Mouse (Mus musculus) neural tube, embryonic 11.5 days (tissue): ENCODE data around the gene Gm10130. TPM values are rescaled to one million over a fixed set of nuclear protein-coding genes. Genes with fewer than 3 reads are reported as not detected.
A peak's percentile ranks its signal among the peaks of the same experiment; 100 is the strongest.
"Not testable (repeated sequence)": the region's sequence is repeated elsewhere in the genome, so short reads cannot be mapped to it uniquely, and the experiment has no call there.

Experiments
- ATAC-seq: fragments of 200-750 bp; cut with Nextera tagmentation; 2 replicates; pipeline ENCODE4 v1.8.0; 2017; ENCODE audit warnings: moderate number of reproducible peaks, mild to moderate bottlenecking, moderate TSS enrichment, moderate library complexity; ENCODE audit not compliant: insufficient read depth, low FRiP score, low TSS enrichment
- DNase-seq: peaks from one replicate; pipeline ENCODE4 v3.0.0-alpha.2; 2015; ENCODE audit warnings: low spot score
- H3K27ac ChIP-seq: fragments of 300-500 bp; sonication (generic); 2 replicates; pipeline ENCODE4 v1.5.1; 2014; ENCODE audit warnings: low read depth, mild to moderate bottlenecking, low read length
- H3K27me3 ChIP-seq: fragments of 300-500 bp; sonication (generic); 2 replicates; pipeline ENCODE4 v1.6.1; 2014; ENCODE audit warnings: mild to moderate bottlenecking, low read length, mixed read lengths; ENCODE audit not compliant: control insufficient read depth, insufficient read depth
- H3K36me3 ChIP-seq: fragments of 300-500 bp; sonication (generic); 2 replicates; pipeline ENCODE4 v1.6.1; 2014; ENCODE audit warnings: mild to moderate bottlenecking, low read length, moderate library complexity, mixed read lengths; ENCODE audit not compliant: control insufficient read depth, insufficient read depth
- H3K4me1 ChIP-seq: fragments of 300-500 bp; sonication (generic); 2 replicates; pipeline ENCODE4 v1.6.1; 2014; ENCODE audit warnings: low read length, mixed read lengths; ENCODE audit not compliant: control insufficient read depth, insufficient read depth
- H3K4me2 ChIP-seq: fragments of 300-500 bp; sonication (generic); 2 replicates; pipeline ENCODE4 v1.6.1; 2014; ENCODE audit warnings: low read depth, mild to moderate bottlenecking, moderate library complexity
- H3K4me3 ChIP-seq: fragments of 300-500 bp; sonication (generic); 2 replicates; pipeline ENCODE4 v1.5.1; 2014; ENCODE audit warnings: low read depth, low read length
- H3K9ac ChIP-seq: fragments of 300-500 bp; sonication (generic); 2 replicates; pipeline ENCODE4 v1.6.1; 2014; ENCODE audit warnings: mild to moderate bottlenecking, low read length
- H3K9me3 ChIP-seq: fragments of 300-500 bp; sonication (generic); 2 replicates; pipeline ENCODE4 v1.6.1; 2016; ENCODE audit warnings: low read length; ENCODE audit not compliant: control insufficient read depth
- WGBS: fragments of 180-500 bp; shearing (Covaris S2); extraction: QIAGEN DNeasy Blood & Tissue Kit; methylation state at CpG from one replicate; pipeline ENCODE4 v1.1.7; 2014; 5-methylcytosine and 5-hydroxymethylcytosine counted together
- polyA plus RNA-seq: library from polyadenylated mRNA; unstranded; fragments of >200 nt; fragmentation: Nextera tagmentation; extraction: Ambion mirVana; gene quantifications from 2 replicates; pipeline ENCODE4 v1.2.1, GENCODE M21; 2014

Gene Gm10130
- polyA plus RNA-seq, 1 experiment from 2014 or later, result 1.4 TPM

DNA sequence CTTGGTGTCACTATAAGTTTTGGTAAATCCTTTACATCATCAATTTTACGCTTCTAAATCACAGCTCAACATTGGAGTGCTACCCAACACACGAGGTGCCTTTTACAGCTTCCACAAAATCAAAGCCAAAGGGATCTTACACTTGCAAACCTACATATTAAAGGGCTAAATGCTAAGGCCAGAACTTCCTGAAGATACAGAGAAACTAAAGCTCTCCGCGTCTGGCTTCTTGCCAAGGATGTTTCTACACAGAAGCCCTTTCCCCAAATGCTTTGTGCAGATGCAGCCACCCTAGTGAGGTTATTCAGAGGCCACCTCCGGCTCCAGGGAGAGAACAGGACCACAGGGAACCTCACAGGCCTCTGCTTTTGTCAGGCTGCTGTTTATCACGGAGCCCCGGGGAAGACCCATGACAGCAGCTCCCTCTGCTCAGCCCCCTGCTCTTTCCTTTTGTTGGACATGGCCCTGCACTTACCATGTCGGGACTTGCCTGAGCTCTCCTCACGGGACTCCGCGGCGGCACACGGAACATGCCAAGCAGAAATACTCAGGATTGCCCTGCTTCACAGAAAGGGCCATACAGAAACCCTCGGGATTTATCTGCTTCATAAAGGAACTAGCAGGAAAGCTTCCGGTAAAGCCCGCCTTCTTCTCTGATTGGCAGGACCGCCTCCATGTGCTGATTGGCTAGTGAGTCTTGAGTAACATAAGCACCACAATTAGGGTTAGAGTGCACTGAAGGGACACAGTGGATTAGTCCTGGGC is 38.8 kb downstream of the Gm10130 start, which contains the start of gene 3300002I08Rik:
TSS of gene 3300002I08Rik (minus strand) at position 653 of the 765 bp plus-strand sequence.
- Histone ChIP-seq H3K9ac (peak within 1 kb of the TSS; percentile 73), H3K4me3 (peak within 1 kb of the TSS; percentile 50), H3K4me2 (peak within 1 kb of the TSS; percentile 38), H3K27ac (peak within 1 kb of the TSS; percentile 85)
- DNase-seq, result peak; percentile 88
- ATAC-seq, result peak; percentile 98
- H3K4me1 ChIP-seq, H3K27me3 ChIP-seq, H3K36me3 ChIP-seq, H3K9me3 ChIP-seq: not testable (repeated sequence)
- under 1% methylated on average over 15 of the region's 17 CpGs for WGBS

DNA sequence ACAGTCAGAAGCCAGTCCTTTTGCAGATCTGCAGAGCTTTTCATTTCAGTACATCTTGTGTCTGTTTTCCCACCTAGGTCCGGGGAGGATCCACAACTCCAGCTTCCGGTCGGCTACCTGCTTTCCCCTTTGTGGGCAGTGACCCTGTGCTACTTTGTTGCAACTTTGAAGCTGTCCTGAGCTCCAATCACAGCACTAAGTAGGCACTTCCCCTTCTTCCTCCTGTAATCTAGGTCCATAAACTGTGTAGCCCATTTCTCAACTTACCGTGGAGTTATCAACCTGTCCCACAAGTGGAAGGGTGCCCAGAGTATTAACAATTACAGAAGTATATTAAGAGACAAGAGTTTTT is 39.4 kb downstream of the Gm10130 start:
- WGBS, result 5% methylated on average over 4 of the region's 4 CpGs
- ATAC-seq (no peak; the same call in 1 of the 2 replicates), DNase-seq (no peak)
- Histone ChIP-seq H3K27ac (peak overlapping the region; percentile 20; the same call in 1 of the 2 replicates), H3K27me3 (no peaks in the 10 kb centered on the region), H3K9ac (peak overlapping the region; percentile 73), H3K9me3 (no peaks in the 10 kb centered on the region), H3K36me3 (no peaks in the 10 kb centered on the region), H3K4me1 (no peaks in the 10 kb centered on the region), H3K4me3 (peak overlapping the region; percentile 50), H3K4me2 (peak overlapping the region; percentile 38)

DNA sequence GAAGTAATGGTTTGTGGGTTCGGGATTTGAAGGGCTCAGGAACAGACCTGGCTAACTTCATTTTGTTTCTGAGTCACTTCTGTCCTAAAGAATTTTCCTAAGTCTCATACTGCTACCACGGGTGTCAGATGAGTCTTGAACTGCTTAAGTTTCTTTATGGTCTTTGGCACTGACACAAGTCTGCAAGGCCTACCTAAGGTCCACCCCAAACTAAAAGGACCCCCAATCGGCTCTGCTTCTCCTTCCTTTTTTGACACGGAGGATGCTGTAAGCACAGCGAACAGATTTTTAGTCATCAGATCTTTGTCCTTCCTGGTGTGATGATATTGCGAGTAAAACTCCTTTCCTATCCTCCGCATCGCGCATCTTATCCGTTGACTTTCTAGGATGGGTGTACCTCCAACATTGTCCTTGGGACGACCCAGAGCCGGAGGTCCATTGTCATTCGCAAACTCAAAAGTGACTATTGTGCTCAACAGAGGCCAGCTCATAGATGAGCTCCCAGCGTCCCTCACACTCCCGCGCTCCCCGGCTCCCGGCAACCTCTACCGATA is 62.1 kb downstream of the Gm10130 start:
- DNase-seq, H3K4me2 ChIP-seq, H3K36me3 ChIP-seq, H3K9me3 ChIP-seq, ATAC-seq, H3K27me3 ChIP-seq, H3K4me1 ChIP-seq, H3K4me3 ChIP-seq, H3K27ac ChIP-seq, H3K9ac ChIP-seq: not testable (repeated sequence)
- WGBS, result 96% methylated on average over 15 of the region's 19 CpGs

DNA sequence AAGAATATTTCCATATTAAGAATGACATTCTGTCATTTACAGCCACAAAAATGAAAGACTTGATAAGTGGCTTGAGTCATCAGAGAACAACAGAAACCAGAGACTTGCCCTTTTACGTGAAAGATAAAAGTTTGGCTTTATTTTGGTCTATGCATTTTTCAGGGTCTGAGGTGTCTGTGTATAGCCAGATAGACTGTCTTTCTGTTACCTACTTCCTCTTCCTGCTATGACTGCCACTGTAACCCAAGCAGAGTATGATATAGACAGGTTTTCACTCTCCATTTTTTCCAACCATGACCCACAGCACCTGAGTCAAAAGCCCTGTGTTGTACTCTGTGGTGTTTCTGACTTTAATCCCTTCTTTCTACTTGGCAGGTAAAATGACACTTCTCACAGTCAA is 66.7 kb downstream of the Gm10130 start:
- H3K4me3 ChIP-seq, result no peak overlapping the region
- DNase-seq (no peak), ATAC-seq (no peak)
- no peaks in the 10 kb centered on the region for H3K27me3 ChIP-seq
- H3K9ac ChIP-seq, result no peak overlapping the region
- H3K4me2 ChIP-seq, result no peak overlapping the region
- H3K36me3 ChIP-seq, result no peaks in the 10 kb centered on the region
- no peak overlapping the region for H3K27ac ChIP-seq
- no peaks in the 10 kb centered on the region for H3K4me1 ChIP-seq
- WGBS, result 94% methylated on average over 1 of the region's 1 CpGs
- H3K9me3 ChIP-seq, result peaks cover 2% of the 10 kb centered on the region; the same call in 1 of the 2 replicates

DNA sequence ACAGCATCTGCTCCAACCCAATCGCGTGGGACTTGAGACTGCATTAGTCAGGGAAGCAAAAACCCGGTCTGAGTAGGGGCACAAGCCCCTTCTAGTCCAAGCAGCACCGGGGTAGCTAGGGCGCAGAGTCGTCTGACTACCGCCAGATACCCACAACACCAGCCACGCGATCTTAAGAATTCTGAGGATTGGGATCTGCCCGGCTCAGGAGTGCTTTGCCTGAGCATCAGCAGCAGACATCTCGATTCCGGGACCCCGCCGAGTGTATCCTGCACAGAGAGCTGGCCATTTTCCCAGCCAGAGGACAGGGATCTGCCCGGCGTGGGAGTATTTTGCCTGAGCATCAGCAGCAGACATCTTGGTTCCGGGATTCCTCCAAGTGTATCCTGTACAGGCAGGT is 88.6 kb downstream of the Gm10130 start:
- DNase-seq, H3K27ac ChIP-seq, H3K4me2 ChIP-seq, H3K9me3 ChIP-seq, H3K9ac ChIP-seq, H3K4me3 ChIP-seq, ATAC-seq, H3K27me3 ChIP-seq, H3K36me3 ChIP-seq, H3K4me1 ChIP-seq: not testable (repeated sequence)
- 85% methylated on average over 17 of the region's 17 CpGs for WGBS

Other genes with a start within 250 kb of the Gm10130 start
- gene Zfp120, start 187.0 kb upstream of the Gm10130 start, polyA plus RNA-seq, result 9.8 and 10.0 TPM in 2 replicates
- gene Gm10770, start 144.0 kb upstream of the Gm10130 start, polyA plus RNA-seq, result not detected in 2 replicates
- not detected in 2 replicates for gene Gm14139, start 141.9 kb upstream of the Gm10130 start, polyA plus RNA-seq
- gene Zfp937, start 105.6 kb upstream of the Gm10130 start, polyA plus RNA-seq, result 10.0 and 14.0 TPM in 2 replicates
- gene Gm21994, start 68.1 kb upstream of the Gm10130 start, polyA plus RNA-seq, result 2.7 and 3.6 TPM in 2 replicates
- not detected in 2 replicates for gene Gm14124, start 66.2 kb upstream of the Gm10130 start, polyA plus RNA-seq
- gene 3300002I08Rik, start 39.1 kb downstream of the Gm10130 start, polyA plus RNA-seq, result 12.6 and 13.0 TPM in 2 replicates
- gene Zfp442, start 127.8 kb downstream of the Gm10130 start, polyA plus RNA-seq, result 8.6 and 9.0 TPM in 2 replicates
- gene Zfp345, start 161.4 kb downstream of the Gm10130 start, polyA plus RNA-seq, result 0.34 TPM in 1 of 2 replicates, not detected in the other
- 0.40 and 0.50 TPM in 2 replicates for gene Cst7, start 246.7 kb downstream of the Gm10130 start, polyA plus RNA-seq